Mouse (Mus musculus): Measurements from ENCODE around the gene Slc22a14. TPM values are rescaled to one million over a fixed set of nuclear protein-coding genes. Genes with fewer than 3 reads are reported as not detected.

The Slc22a14 gene
- polyA plus RNA-seq, 1 experiment from 2014 or later, result not detected

GRCm38 (mm10) chr9:119149601-119150000 lies 215.8 kb downstream of the Slc22a14 start:
- Histone ChIP-seq H3K4me1 (replicated peaks; ENCODE audit: control insufficient read depth, insufficient read depth, low read length) (no peaks in the 10 kb centered on the region), H3K4me3 (ENCODE audit: low read depth, low read length) (no peak overlapping the region), H3K4me2 (no peak overlapping the region), H3K9me3 (ENCODE audit: control insufficient read depth, low read length) (no peaks in the 10 kb centered on the region), H3K27ac (ENCODE audit: low read depth, low read length) (no peak overlapping the region), H3K36me3 (ENCODE audit: control insufficient read depth, insufficient read depth, low read length) (no peaks in the 10 kb centered on the region), H3K9ac (ENCODE audit: low read depth, low read length) (no peak overlapping the region), H3K27me3 (replicated peaks; ENCODE audit: control insufficient read depth, insufficient read depth, low read length) (no peaks in the 10 kb centered on the region)
- DNase-seq (ENCODE audit: low spot score) (peak; percentile 65), ATAC-seq (replicated peaks; ENCODE audit: low FRiP score) (no peak)
- WGBS, result 18% methylated on average over 5 of the region's 5 CpGs

- Histone ChIP-seq H3K27ac (ENCODE audit: low read depth, low read length) (no peak overlapping the region), H3K4me1 (replicated peaks; ENCODE audit: control insufficient read depth, insufficient read depth, low read length) (no peaks in the 10 kb centered on the region), H3K4me3 (ENCODE audit: low read depth, low read length) (no peak overlapping the region), H3K27me3 (replicated peaks; ENCODE audit: control insufficient read depth, insufficient read depth, low read length) (no peaks in the 10 kb centered on the region), H3K9me3 (ENCODE audit: control insufficient read depth, low read length) (no peaks in the 10 kb centered on the region), H3K36me3 (ENCODE audit: control insufficient read depth, insufficient read depth, low read length) (no peaks in the 10 kb centered on the region), H3K4me2 (no peak overlapping the region), H3K9ac (ENCODE audit: low read depth, low read length) (no peak overlapping the region)
- ATAC-seq (replicated peaks; ENCODE audit: low FRiP score) (no peak), DNase-seq (ENCODE audit: low spot score) (no peak)
- 69% methylated on average over 12 of the region's 13 CpGs for WGBS
Observed at GRCm38 (mm10) chr9:119146098-119146770, 219.1 kb downstream of the Slc22a14 start.

- ATAC-seq (replicated peaks; ENCODE audit: low FRiP score), result no peak
- H3K36me3 ChIP-seq (ENCODE audit: control insufficient read depth, insufficient read depth, low read length), result no peaks in the 10 kb centered on the region
- WGBS, result 57% methylated on average over 6 of the region's 6 CpGs
Observed at GRCm38 (mm10) chr9:119145638-119146037, 219.7 kb downstream of the Slc22a14 start.

GRCm38 (mm10) chr9:119145137-119145536 lies 220.2 kb downstream of the Slc22a14 start:
- H3K27ac ChIP-seq (ENCODE audit: low read depth, low read length), result no peak overlapping the region
- H3K4me2 ChIP-seq, result no peak overlapping the region
- H3K27me3 ChIP-seq (replicated peaks; ENCODE audit: control insufficient read depth, insufficient read depth, low read length), result no peaks in the 10 kb centered on the region
- WGBS, result 61% methylated on average over 10 of the region's 10 CpGs
- H3K9ac ChIP-seq (ENCODE audit: low read depth, low read length), result no peak overlapping the region
- H3K4me3 ChIP-seq (ENCODE audit: low read depth, low read length), result no peak overlapping the region
- H3K4me1 ChIP-seq (replicated peaks; ENCODE audit: control insufficient read depth, insufficient read depth, low read length), result no peaks in the 10 kb centered on the region
- H3K36me3 ChIP-seq (ENCODE audit: control insufficient read depth, insufficient read depth, low read length), result no peaks in the 10 kb centered on the region
- H3K9me3 ChIP-seq (ENCODE audit: control insufficient read depth, low read length), result no peaks in the 10 kb centered on the region
- no peak for DNase-seq (ENCODE audit: low spot score)
- no peak for ATAC-seq (replicated peaks; ENCODE audit: low FRiP score)

More at GRCm38 (mm10) chr9:119145638-119146037, 219.7 kb downstream of the Slc22a14 start:
- no peak overlapping the region for H3K27ac ChIP-seq (ENCODE audit: low read depth, low read length)
- DNase-seq (ENCODE audit: low spot score), result no peak
- H3K9me3 ChIP-seq (ENCODE audit: control insufficient read depth, low read length), result no peaks in the 10 kb centered on the region
- H3K9ac ChIP-seq (ENCODE audit: low read depth, low read length), result no peak overlapping the region
- no peak overlapping the region for H3K4me2 ChIP-seq
- H3K4me1 ChIP-seq (replicated peaks; ENCODE audit: control insufficient read depth, insufficient read depth, low read length), result no peaks in the 10 kb centered on the region
- H3K27me3 ChIP-seq (replicated peaks; ENCODE audit: control insufficient read depth, insufficient read depth, low read length), result no peaks in the 10 kb centered on the region
- no peak overlapping the region for H3K4me3 ChIP-seq (ENCODE audit: low read depth, low read length)

GRCm38 (mm10) chr9:119144696-119145095 lies 220.7 kb downstream of the Slc22a14 start:
- Histone ChIP-seq H3K27me3 (replicated peaks; ENCODE audit: control insufficient read depth, insufficient read depth, low read length) (no peaks in the 10 kb centered on the region), H3K4me1 (replicated peaks; ENCODE audit: control insufficient read depth, insufficient read depth, low read length) (no peaks in the 10 kb centered on the region), H3K9ac (ENCODE audit: low read depth, low read length) (no peak overlapping the region), H3K4me2 (no peak overlapping the region), H3K9me3 (ENCODE audit: control insufficient read depth, low read length) (no peaks in the 10 kb centered on the region), H3K4me3 (ENCODE audit: low read depth, low read length) (no peak overlapping the region), H3K27ac (ENCODE audit: low read depth, low read length) (no peak overlapping the region), H3K36me3 (ENCODE audit: control insufficient read depth, insufficient read depth, low read length) (no peaks in the 10 kb centered on the region)
- no peak for ATAC-seq (replicated peaks; ENCODE audit: low FRiP score)
- 87% methylated on average over 8 of the region's 8 CpGs for WGBS
- no peak for DNase-seq (ENCODE audit: low spot score)

GRCm38 (mm10) chr9:119143372-119143771 lies 222.0 kb downstream of the Slc22a14 start:
- Histone ChIP-seq H3K4me3 (ENCODE audit: low read depth, low read length) (no peak overlapping the region), H3K4me1 (replicated peaks; ENCODE audit: control insufficient read depth, insufficient read depth, low read length) (no peaks in the 10 kb centered on the region), H3K27ac (ENCODE audit: low read depth, low read length) (no peak overlapping the region), H3K4me2 (no peak overlapping the region), H3K9me3 (ENCODE audit: control insufficient read depth, low read length) (no peaks in the 10 kb centered on the region), H3K9ac (ENCODE audit: low read depth, low read length) (no peak overlapping the region), H3K36me3 (ENCODE audit: control insufficient read depth, insufficient read depth, low read length) (no peaks in the 10 kb centered on the region), H3K27me3 (replicated peaks; ENCODE audit: control insufficient read depth, insufficient read depth, low read length) (no peaks in the 10 kb centered on the region)
- DNase-seq (ENCODE audit: low spot score) (no peak), ATAC-seq (replicated peaks; ENCODE audit: low FRiP score) (no peak)
- 64% methylated on average over 9 of the region's 9 CpGs for WGBS

- DNase-seq (ENCODE audit: low spot score), result no peak
- H3K4me3 ChIP-seq (ENCODE audit: low read depth, low read length), result no peak overlapping the region
- no peaks in the 10 kb centered on the region for H3K36me3 ChIP-seq (ENCODE audit: control insufficient read depth, insufficient read depth, low read length)
- H3K9ac ChIP-seq (ENCODE audit: low read depth, low read length), result no peak overlapping the region
- H3K9me3 ChIP-seq (ENCODE audit: control insufficient read depth, low read length), result no peaks in the 10 kb centered on the region
- no peak overlapping the region for H3K4me2 ChIP-seq
- WGBS, result 73% methylated on average over 5 of the region's 5 CpGs
- H3K27me3 ChIP-seq (replicated peaks; ENCODE audit: control insufficient read depth, insufficient read depth, low read length), result no peaks in the 10 kb centered on the region
- H3K27ac ChIP-seq (ENCODE audit: low read depth, low read length), result no peak overlapping the region
- H3K4me1 ChIP-seq (replicated peaks; ENCODE audit: control insufficient read depth, insufficient read depth, low read length), result no peaks in the 10 kb centered on the region
- no peak for ATAC-seq (replicated peaks; ENCODE audit: low FRiP score)
Observed at GRCm38 (mm10) chr9:119142066-119142465, 223.3 kb downstream of the Slc22a14 start.

- no peaks in the 10 kb centered on the region for H3K27me3 ChIP-seq (replicated peaks; ENCODE audit: control insufficient read depth, insufficient read depth, low read length)
- no peak overlapping the region for H3K27ac ChIP-seq (ENCODE audit: low read depth, low read length)
- H3K9me3 ChIP-seq (ENCODE audit: control insufficient read depth, low read length), result no peaks in the 10 kb centered on the region
- no peaks in the 10 kb centered on the region for H3K36me3 ChIP-seq (ENCODE audit: control insufficient read depth, insufficient read depth, low read length)
- no peak overlapping the region for H3K9ac ChIP-seq (ENCODE audit: low read depth, low read length)
- H3K4me2 ChIP-seq, result no peak overlapping the region
- WGBS, result 75% methylated on average over 2 of the region's 2 CpGs
- no peak for ATAC-seq (replicated peaks; ENCODE audit: low FRiP score)
- no peaks in the 10 kb centered on the region for H3K4me1 ChIP-seq (replicated peaks; ENCODE audit: control insufficient read depth, insufficient read depth, low read length)
- no peak for DNase-seq (ENCODE audit: low spot score)
- no peak overlapping the region for H3K4me3 ChIP-seq (ENCODE audit: low read depth, low read length)
Observed at GRCm38 (mm10) chr9:119138836-119139235, 226.5 kb downstream of the Slc22a14 start.

- Histone ChIP-seq H3K27ac (ENCODE audit: low read depth, low read length) (no peak overlapping the region), H3K9ac (ENCODE audit: low read depth, low read length) (no peak overlapping the region), H3K4me1 (replicated peaks; ENCODE audit: control insufficient read depth, insufficient read depth, low read length) (no peaks in the 10 kb centered on the region), H3K4me3 (ENCODE audit: low read depth, low read length) (no peak overlapping the region), H3K36me3 (ENCODE audit: control insufficient read depth, insufficient read depth, low read length) (no peaks in the 10 kb centered on the region), H3K9me3 (ENCODE audit: control insufficient read depth, low read length) (no peaks in the 10 kb centered on the region), H3K4me2 (no peak overlapping the region), H3K27me3 (replicated peaks; ENCODE audit: control insufficient read depth, insufficient read depth, low read length) (no peaks in the 10 kb centered on the region)
- WGBS, result 46% methylated on average over 5 of the region's 5 CpGs
- DNase-seq (ENCODE audit: low spot score), result no peak
- no peak for ATAC-seq (replicated peaks; ENCODE audit: low FRiP score)
Observed at GRCm38 (mm10) chr9:119130692-119131091, 234.7 kb downstream of the Slc22a14 start.

All from liver, embryonic 11.5 days (tissue).